Mouse (Mus musculus) stomach, embryonic 14.5 days (tissue): ENCODE measurements around the gene Gm21663. TPM values are rescaled to one million over a fixed set of nuclear protein-coding genes. Genes with fewer than 3 reads are reported as not detected.

Source experiments
- ATAC-seq: fragments of 200-750 bp; cut with Nextera tagmentation; 2 replicates; pipeline ENCODE4 v1.8.0; 2017; ENCODE audit warnings: low read depth, moderate TSS enrichment; ENCODE audit not compliant: insufficient number of reproducible peaks, insufficient read depth, low FRiP score
- H3K27ac ChIP-seq: fragments of 300-500 bp; sonication (generic); 2 replicates; pipeline ENCODE4 v1.5.1; 2014; ENCODE audit warnings: mild to moderate bottlenecking, low read length, moderate library complexity, mixed read lengths
- H3K27me3 ChIP-seq: fragments of 300-500 bp; sonication (generic); 2 replicates; pipeline ENCODE4 v1.6.1; 2014; ENCODE audit warnings: low read length, control low read depth, mixed read lengths; ENCODE audit not compliant: control insufficient read depth, insufficient read depth
- H3K36me3 ChIP-seq: fragments of 300-500 bp; sonication (generic); 2 replicates; pipeline ENCODE4 v1.6.1; 2014; ENCODE audit warnings: mild to moderate bottlenecking, control low read depth, low read length, moderate library complexity, mixed read lengths; ENCODE audit not compliant: control insufficient read depth, insufficient read depth
- H3K4me1 ChIP-seq: fragments of 300-500 bp; sonication (generic); 2 replicates; pipeline ENCODE4 v1.6.1; 2014; ENCODE audit warnings: low read length, control low read depth, mixed read lengths; ENCODE audit not compliant: control insufficient read depth, insufficient read depth
- H3K4me2 ChIP-seq: fragments of 300-500 bp; sonication (generic); replicated peaks from 2 replicates; pipeline ENCODE4 v1.6.1; 2014; ENCODE audit warnings: low read depth, low read length, control low read depth
- H3K4me3 ChIP-seq: fragments of 300-500 bp; sonication (generic); 2 replicates; pipeline ENCODE4 v1.5.1; 2014; ENCODE audit warnings: low read depth, low read length, control low read depth
- H3K9ac ChIP-seq: fragments of 300-500 bp; sonication (generic); replicated peaks from 2 replicates; pipeline ENCODE4 v1.6.1; 2014; ENCODE audit warnings: low read depth, mild to moderate bottlenecking, control low read depth, low read length, moderate library complexity, mixed read lengths
- H3K9me3 ChIP-seq: fragments of 300-500 bp; sonication (generic); 2 replicates; pipeline ENCODE4 v1.6.1; 2016; ENCODE audit warnings: low read depth, low read length, control low read depth; ENCODE audit not compliant: control insufficient read depth
- WGBS: fragments of 180-500 bp; shearing (Covaris S2); extraction: QIAGEN DNeasy Blood & Tissue Kit; methylation state at CpG from one replicate; pipeline ENCODE4 v1.1.7; 2014; 5-methylcytosine and 5-hydroxymethylcytosine counted together
- polyA plus RNA-seq: library from polyadenylated mRNA; unstranded; fragments of >200 nt; fragmentation: Nextera tagmentation; extraction: Ambion mirVana; gene quantifications from 2 replicates; pipeline ENCODE4 v1.2.1, GENCODE M21; 2014

The Gm21663 gene
- polyA plus RNA-seq, 1 experiment from 2014 or later: 0.26 TPM

- Histone ChIP-seq H3K9ac (no peak overlapping the region), H3K4me1 (no peaks in the 10 kb centered on the region), H3K4me2 (no peak overlapping the region), H3K27me3 (no peaks in the 10 kb centered on the region), H3K36me3 (no peaks in the 10 kb centered on the region), H3K9me3 (peaks cover 3% of the 10 kb centered on the region; the same call in 1 of the 2 replicates), H3K27ac (no peak overlapping the region), H3K4me3 (no peak overlapping the region)
- no peak for ATAC-seq
- 57% methylated on average over 3 of the region's 3 CpGs for WGBS
These were observed 55.5 kb downstream of the Gm21663 start for GRCm38 (mm10) chr5:25886708-25887107.

Other genes with a start within 250 kb of the Gm21663 start
- 9.3 and 13.2 TPM in 2 replicates for gene Xrcc2, start 236.6 kb downstream of the Gm21663 start, polyA plus RNA-seq
- 4.4 and 4.5 TPM in 2 replicates for gene Actr3b, start 182.4 kb downstream of the Gm21663 start, polyA plus RNA-seq
- 0.11 and 0.17 TPM in 2 replicates for gene Gm21671, start 12.0 kb upstream of the Gm21663 start, polyA plus RNA-seq
- gene Gm21680, start 30.3 kb upstream of the Gm21663 start, polyA plus RNA-seq: 0.18 and 0.22 TPM in 2 replicates
- 0.15 and 0.32 TPM in 2 replicates for gene Gm21698, start 46.3 kb upstream of the Gm21663 start, polyA plus RNA-seq
- 0.13 and 0.23 TPM in 2 replicates for gene Gm1979, start 62.4 kb upstream of the Gm21663 start, polyA plus RNA-seq
- 0.34 TPM in 1 of 2 replicates, not detected in the other for gene Gm5862, start 80.5 kb upstream of the Gm21663 start, polyA plus RNA-seq
- gene Speer4a, start 97.2 kb upstream of the Gm21663 start, polyA plus RNA-seq: 0.18 and 0.52 TPM in 2 replicates
- 0.17 TPM in 1 of 2 replicates, not detected in the other for gene Gm7347, start 116.2 kb upstream of the Gm21663 start, polyA plus RNA-seq
- gene Gm10471, start 146.9 kb upstream of the Gm21663 start, polyA plus RNA-seq: 0.09 TPM in 1 of 2 replicates, not detected in the other
- gene 5031410I06Rik, start 163.0 kb upstream of the Gm21663 start, polyA plus RNA-seq: 0.24 and 0.32 TPM in 2 replicates
- gene Gm10220, start 179.0 kb upstream of the Gm21663 start, polyA plus RNA-seq: 0.14 and 0.22 TPM in 2 replicates